Mouse (Mus musculus) olfactory bulb, adult 2 months (tissue): ENCODE data around the gene Frem3. TPM values are rescaled to one million over a fixed set of nuclear protein-coding genes. Genes with fewer than 3 reads are reported as not detected.
"Not testable (repeated sequence)": the region's sequence is repeated elsewhere in the genome, so short reads cannot be mapped to it uniquely, and the experiment has no call there.

ENCODE experiments used
- H3K27ac ChIP-seq: fragments of 200-500 bp; 2 replicates; pipeline ENCODE4 v1.5.1; 2012; ENCODE audit warnings: low read depth, low read length; ENCODE audit not compliant: insufficient read depth
- H3K4me1 ChIP-seq: fragments of 200-500 bp; 2 replicates; pipeline ENCODE4 v1.6.1; 2012; ENCODE audit warnings: low read length; ENCODE audit not compliant: control insufficient read depth, insufficient read depth
- H3K4me3 ChIP-seq: fragments of 200-500 bp; 2 replicates; pipeline ENCODE4 v1.5.1; 2012; ENCODE audit warnings: mild to moderate bottlenecking, low read depth, low read length, moderate library complexity; ENCODE audit not compliant: insufficient read depth
- CTCF ChIP-seq: fragments of 200-500 bp; IDR thresholded peaks from 2 replicates; pipeline ENCODE4 v1.5.1; 2012; ENCODE audit warnings: low read depth, mild to moderate bottlenecking, low read length, moderate library complexity; ENCODE audit not compliant: insufficient read depth
- POLR2A ChIP-seq: fragments of 200-500 bp; IDR thresholded peaks from 2 replicates; pipeline ENCODE4 v1.6.1; 2012; ENCODE audit warnings: mild to moderate bottlenecking, low read depth, low read length, moderate library complexity; ENCODE audit not compliant: insufficient read depth
- WGBS: fragments of 180-500 bp; shearing (Covaris S2); methylation state at CpG from one replicate; pipeline ENCODE4 v1.1.7; 2018; 5-methylcytosine and 5-hydroxymethylcytosine counted together
- polyA plus RNA-seq: library from polyadenylated mRNA; stranded (reverse); fragments of >200 nt; gene quantifications from 2 replicates; pipeline ENCODE4 v1.2.4, GENCODE M21; 2012; ENCODE audit warnings: low replicate concordance; ENCODE audit not compliant: missing spikeins, insufficient read depth, insufficient read length

Gene Frem3
- polyA plus RNA-seq, 1 experiment: not detected

GRCm38 (mm10) chr8:80739155-80739924, 128.5 kb downstream of the Frem3 start, which contains the start of gene Smarca5:
Gene Smarca5, minus strand, starts transcription at chr8:80739497.
- 3% methylated on average over 86 of the region's 91 CpGs for WGBS

GRCm38 (mm10) chr8:80739932-80740331, 129.1 kb downstream of the Frem3 start:
- Histone ChIP-seq H3K4me1 (peaks cover 4% of the 10 kb centered on the region; the same call in 1 of the 2 replicates), H3K4me3 (peak overlapping the region; percentile 58), H3K27ac (peak overlapping the region; percentile 89)
- TF ChIP-seq CTCF: no peak
- no peak for TF ChIP-seq POLR2A
- WGBS: 7% methylated on average over 14 of the region's 14 CpGs

More at GRCm38 (mm10) chr8:80739155-80739924, 128.5 kb downstream of the Frem3 start, which contains the start of gene Smarca5:
- H3K4me1 ChIP-seq: not testable (repeated sequence)
- peak; percentile 55; the same call in 1 of the 2 replicates for TF ChIP-seq POLR2A
- peak within 1 kb of the TSS; percentile 91 for H3K27ac ChIP-seq
- H3K4me3 ChIP-seq: peak within 1 kb of the TSS; percentile 92

Other genes starting within 250 kb of the Frem3 start
- gene Gypa, start 117.3 kb upstream of the Frem3 start, polyA plus RNA-seq: not detected in 2 replicates
- 90.9 TPM in 1 of 2 replicates, not detected in the other for gene Smarca5, start 128.4 kb downstream of the Frem3 start, polyA plus RNA-seq